Mouse (Mus musculus) lung, postnatal 0 days (tissue): ENCODE measurements around the gene Gpr152.

Source experiments
- CTCF ChIP-seq: IDR thresholded peaks from 2 replicates; pipeline ENCODE4 v1.5.1; 2016; ENCODE audit warnings: antibody characterized with exemption, mild to moderate bottlenecking
- EP300 ChIP-seq: IDR thresholded peaks from 2 replicates; pipeline ENCODE4 v1.6.1; 2016; ENCODE audit warnings: antibody characterized with exemption, mild to moderate bottlenecking, control low read depth

DNA sequence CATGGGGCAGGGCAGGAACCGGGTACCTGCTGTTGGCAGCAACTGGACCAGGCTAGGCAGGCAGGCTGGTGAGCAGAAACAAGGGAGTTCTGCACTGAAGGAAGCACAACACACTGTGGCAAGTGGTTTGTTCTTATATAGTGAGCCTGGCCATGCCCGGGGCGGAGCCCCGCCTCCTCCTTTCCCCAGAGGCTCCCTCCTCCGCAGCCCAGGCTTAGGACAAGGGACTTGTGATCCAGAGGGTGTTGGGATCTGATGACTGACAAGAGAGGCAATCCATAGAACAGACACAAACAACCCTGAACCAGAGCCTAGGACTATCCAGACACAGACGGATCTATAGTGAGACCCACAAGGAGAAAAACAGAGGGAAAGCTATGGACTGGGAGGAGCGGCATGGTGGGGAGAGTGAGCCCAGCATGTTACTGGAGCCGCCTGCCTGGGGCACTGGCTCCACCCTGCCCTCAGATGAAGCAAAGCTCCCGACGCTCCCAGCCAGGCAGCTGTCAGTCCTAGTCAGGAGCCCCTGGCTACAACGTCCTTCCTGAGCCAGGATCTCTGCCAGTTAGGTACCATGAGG is 35.9 kb downstream of the Gpr152 start, which contains the start of gene Carns1:
- TF ChIP-seq CTCF (no peak), EP300 (no peak)
